Mouse (Mus musculus): ENCODE measurements at regions not wholly inside any gene's neighbourhood (a gene's known extent, or its start where the extent isn't known, plus 50 kb on each side); places are given as distances from the start of the nearest gene placed in this dataset.
"Not testable (repeated sequence)": the region's sequence is repeated elsewhere in the genome, so short reads cannot be mapped to it uniquely, and the experiment has no call there.

DNA sequence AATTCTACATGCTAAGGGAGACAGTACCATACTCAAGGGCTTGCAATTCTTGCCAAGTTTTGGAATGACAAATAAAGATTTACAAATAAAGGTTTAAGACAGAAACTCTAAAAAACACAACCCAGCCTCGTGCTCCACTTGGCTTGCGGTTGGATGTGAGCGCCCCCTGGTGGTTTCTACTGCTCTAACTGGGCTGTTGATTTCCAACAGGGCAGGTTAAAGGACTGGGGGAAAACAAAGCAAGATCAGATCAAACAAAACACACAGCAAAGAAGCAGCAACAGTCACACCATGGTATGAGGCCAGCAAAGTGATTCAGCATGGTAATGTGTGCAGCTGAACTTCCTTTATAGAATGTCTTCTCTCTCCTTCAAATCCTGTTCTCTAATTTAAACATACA lies 339.2 kb downstream of the Adam3 start:
- peak; percentile 18 for DNase-seq (ENCODE audit: low read depth, low spot score)

DNA sequence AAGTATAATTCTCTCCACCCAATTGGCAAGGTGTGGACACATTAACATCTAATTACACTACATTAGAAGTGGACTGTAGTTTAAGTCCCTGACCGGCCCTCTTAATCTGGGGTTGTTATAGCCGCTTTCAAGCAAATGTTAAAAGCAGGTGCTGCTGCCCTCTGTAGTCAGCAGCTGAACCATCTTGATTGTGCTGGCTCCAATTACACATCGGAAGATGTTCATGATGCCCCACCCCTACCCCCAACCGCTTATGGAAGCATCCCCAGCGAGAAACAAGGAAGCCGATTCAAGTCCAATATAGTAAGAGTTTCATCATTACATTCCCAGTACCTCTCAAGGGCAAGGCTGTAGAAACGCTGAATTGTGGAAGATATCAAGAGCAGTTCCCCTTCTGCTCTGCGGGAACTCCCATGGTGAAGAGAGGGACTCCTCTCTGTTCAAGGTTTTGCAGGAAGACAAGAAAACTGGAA lies 341.7 kb downstream of the Adam3 start:
- DNase-seq (ENCODE audit: low read depth, low spot score) = no peak

DNA sequence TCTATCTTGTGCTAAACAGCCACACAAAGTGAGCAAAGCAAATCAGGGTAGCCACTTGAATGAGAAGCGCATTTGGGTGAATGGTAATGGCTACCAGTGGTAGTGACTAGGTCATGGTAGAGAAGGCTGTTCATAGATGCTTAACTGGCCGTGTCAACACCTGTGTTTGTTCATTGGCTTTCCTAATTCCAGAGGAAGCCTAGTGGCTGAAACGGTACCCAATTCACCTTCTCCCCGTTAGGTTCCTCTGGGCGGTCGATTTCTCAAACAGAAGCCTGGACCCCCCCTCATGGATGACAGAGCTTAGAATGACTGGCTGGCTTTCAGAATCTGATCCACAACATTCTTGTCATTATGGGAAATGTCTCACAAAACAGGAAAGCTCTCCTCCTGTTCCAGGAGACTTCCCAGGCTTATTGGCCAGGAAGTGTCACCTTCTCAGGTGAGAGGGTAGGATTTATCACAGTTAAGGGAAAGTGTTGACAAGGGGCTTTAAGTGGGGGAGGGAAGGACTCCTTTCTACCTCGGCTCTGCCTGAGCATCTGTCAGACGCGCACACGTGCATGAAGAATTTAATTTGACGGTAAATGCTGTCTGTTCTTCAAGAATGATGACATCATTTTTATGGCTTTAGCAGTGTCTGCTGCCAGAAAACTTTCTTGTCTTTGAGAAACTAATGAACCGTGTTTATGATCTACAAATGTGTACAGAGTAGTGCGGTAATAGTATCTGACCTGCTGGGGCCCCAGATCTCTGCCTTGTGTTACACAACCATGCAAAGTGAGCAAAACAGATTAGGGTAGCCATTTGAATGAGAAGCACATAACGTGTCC lies 342.3 kb downstream of the Adam3 start:
- no peak for DNase-seq (ENCODE audit: low read depth, low spot score)

DNA sequence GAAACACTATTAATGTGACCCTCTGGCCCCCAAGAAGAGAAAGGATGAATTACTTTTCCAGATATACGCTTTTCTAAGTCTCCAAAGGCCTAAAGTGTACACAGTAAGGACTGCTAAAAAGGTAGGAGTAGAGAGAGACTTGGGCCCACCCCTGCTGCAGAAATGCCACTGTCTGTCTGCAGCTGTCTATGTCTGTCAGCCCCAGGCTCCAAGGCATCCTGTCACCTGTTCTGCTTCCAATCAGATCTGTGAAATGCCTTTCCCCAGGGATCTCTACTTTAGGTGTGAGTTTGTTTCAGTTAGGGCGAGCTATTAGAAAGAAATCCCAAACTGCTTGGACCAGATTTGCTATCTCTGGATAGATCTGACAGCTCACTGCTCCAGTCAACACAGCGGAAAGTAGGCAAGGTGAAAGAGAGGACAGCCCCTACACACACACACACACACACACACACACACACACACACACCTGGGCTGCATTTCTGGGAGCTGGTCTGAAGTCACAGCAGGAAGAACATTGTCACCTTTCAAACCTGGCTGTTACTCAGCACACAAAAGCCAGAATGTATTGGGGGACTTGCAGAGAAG lies 343.9 kb downstream of the Adam3 start:
- DNase-seq (ENCODE audit: low read depth, low spot score) = no peak

DNA sequence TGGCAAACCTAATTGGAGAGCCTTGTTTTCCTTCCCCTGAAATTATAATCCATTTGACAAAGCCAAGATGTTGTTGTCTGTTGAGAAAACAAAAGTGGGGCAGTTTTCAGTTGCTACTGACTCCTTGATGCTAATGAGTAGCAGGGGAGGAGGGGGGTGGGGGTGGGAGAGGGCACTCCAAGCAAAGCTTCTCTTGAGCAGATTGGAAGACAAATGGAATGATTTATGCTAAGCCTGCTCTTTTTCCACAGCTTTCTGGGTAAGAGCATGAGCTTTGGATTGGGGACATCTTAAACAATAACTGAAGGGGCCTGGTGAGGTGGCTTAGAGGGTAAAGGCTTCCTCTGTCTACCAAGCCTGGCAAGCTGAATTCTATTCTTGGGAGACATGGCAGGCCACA lies 347.6 kb downstream of the Adam3 start:
- no peak for DNase-seq (ENCODE audit: low read depth, low spot score)

DNA sequence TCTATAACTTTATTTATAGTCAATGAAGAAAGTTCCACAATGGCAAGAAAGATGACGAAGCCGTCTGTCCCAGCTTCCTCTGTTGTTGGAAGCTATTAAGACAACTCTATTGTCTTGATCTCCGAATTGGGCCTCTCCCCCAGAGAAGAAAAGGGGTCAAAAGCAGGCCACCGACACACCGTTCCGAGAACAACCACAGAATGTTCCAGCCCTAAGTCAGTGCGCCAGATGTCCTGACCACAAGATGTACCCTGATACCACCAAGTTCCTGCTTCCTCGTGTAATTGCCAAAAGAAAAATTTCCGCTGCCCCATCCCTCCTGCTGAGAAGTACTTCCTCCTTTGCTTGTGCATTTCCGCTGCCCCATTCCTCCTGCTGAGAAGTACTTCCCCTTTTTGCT lies 348.8 kb downstream of the Adam3 start:
- not testable (repeated sequence) for DNase-seq (ENCODE audit: low read depth, low spot score)

DNA sequence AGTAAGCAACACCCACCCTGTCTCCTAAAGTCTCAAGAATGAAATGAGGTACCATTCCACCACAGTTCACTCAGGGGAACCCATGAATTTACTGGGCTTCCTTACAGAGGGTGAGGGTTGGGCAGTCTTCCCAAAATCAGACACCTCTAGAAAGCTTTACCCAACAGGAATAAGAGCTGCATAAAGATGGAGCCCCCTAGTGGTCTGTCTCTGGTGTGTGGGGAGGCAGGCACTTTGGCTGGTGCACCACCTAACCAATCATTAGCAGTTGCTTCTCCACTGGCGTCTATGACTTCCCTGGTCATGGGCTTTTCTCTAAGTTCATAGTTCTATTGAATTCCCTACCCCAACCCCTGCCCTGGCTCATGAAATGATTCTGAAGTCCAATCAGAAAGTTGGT lies 351.1 kb downstream of the Adam3 start:
- DNase-seq (ENCODE audit: low read depth, low spot score) = no peak

DNA sequence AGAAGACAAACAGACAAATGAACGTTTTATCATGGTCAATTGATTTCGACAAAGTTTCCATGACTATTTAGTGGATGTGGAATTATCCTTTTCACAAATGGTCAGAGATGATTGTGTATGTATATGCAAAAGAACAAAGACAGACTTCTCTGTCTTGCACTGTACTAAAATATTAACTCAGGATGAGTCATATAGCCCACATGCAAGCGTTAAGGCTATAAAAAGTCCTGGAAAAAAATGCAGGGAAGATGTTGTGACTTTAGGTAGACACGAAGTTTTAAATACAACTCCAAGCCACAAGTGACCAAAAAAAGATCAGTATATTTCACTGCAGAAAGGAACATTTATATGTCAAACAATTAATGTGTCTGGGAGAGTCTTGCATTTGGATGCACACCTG lies 353.6 kb downstream of the Adam3 start:
- DNase-seq (ENCODE audit: low read depth, low spot score) = no peak

DNA sequence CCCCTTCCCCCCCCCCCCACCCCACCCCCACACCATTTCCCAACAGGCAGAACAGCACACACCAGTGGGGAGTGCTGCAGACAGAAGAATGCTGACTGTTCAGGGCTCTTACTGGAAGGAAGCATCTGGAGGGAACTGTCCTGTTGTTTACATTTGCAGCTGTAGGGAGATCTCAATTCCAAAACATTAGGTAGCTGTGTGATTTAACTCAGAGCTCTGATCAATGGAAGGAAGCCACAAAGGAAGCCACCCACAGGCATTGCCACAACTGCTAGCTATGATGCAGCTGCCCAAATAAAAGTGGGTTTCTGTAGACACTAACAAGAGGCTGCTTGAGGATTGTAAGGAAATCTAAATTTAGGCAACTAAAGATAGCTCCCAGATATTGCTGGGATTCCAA lies 359.7 kb downstream of the Adam3 start:
- DNase-seq (ENCODE audit: low read depth, low spot score) = no peak

DNA sequence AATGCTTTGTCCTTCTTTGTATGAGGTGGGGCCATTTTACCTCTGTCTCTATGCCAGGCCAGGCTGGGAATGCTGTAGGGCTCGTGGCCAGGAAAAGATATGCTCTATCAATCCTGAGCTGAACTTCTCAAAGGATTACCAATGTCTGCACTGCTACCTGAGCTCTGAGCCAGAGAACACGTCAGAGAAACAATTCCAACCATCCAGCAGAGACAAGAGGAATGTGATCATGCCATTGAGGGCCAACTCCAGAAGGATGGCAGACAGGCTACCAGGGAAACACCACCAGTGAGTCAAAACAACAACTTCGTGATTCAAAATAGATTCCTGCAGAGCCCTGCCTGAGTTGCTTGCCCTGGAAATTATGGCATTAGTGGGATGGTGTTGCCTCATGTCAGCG lies 361.0 kb downstream of the Adam3 start:
- no peak for DNase-seq (ENCODE audit: low read depth, low spot score)

DNA sequence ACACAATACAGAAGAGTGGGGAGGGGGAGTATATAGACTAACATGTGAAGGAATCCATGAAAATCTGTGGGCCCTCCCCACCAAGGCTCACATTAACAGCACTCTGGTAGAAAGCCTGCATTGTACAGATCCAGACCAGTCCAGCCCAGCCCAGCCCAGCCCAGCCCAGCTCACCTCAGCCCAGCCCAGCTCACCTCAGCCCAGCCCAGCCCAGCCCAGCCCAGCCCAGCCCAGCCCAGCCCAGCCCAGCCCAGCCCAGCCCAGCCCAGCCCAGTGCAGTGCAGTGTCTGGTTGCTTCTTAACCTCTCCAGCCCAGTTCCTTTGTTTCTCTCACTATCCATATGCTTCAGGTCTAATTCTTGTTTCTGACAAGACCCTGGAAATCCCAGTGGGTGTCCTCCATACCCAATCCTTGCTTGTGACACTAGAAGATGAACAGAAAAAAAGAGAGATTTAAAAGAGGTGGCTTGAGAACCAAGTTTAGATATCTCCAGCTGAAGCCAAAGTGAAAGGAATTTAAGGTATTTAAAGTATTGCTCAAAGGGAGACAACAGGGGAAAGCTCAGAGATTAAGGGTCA lies 366.5 kb downstream of the Adam3 start:
- DNase-seq (ENCODE audit: low read depth, low spot score) = no peak

DNA sequence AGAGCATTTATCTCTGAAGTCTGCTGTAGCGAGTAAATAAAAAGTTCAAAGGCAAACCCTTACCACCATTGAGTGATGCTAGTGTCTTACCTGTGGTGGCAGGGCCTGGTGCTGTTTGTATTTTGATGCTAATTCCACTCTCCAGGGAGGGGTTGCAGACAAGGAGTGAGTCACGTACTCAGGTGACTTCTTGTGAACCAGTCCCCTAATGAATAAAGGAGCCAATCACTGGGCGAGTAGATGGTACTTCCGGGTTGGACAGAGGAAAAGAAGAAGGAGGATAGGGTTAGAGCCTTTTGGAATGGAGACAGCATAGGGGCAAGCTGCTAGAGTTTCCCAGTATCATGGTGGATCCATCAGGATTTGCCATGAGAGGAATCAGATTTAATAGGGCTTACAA lies 370.5 kb downstream of the Adam3 start:
- DNase-seq (ENCODE audit: low read depth, low spot score) = no peak

DNA sequence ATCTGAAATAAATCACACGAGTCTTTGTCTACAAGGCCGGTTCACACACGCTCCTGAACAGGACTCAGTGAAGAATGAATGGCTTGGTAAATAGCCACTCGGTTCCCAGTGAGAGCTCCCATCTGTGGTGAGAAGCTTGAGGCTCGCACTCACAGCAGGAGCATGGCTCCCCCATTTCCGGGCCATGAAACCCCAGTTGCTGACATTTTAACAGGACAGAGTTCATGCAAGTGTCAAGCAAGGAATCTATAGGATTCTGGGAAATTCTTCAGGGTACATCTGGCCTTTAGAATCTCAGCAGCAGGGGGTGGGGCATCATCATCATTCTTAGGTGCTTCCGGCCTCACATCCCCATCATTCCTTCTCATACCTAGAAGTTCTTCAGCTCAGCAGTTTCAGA lies 371.8 kb downstream of the Adam3 start:
- DNase-seq (ENCODE audit: low read depth, low spot score) = no peak

DNA sequence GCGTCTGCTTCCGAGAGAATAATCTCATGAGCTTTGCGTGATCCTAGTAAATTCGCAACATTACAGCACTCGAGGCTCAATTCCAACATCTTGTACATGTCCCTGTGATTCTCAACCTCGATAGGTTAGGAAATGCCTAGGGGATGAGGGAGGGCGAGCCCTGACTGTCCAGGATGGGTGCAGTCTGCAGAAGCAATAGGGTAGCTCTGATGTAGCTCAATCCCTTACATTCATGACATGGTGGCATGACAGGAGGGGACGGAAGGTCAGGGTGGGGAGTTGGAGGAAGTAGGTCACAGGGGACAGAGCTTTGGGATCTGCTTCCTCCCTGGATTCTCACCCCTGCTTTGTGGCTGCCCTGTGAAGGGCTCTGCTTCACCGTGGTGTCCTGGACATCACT lies 373.3 kb downstream of the Adam3 start:
- no peak for DNase-seq (ENCODE audit: low read depth, low spot score)

DNA sequence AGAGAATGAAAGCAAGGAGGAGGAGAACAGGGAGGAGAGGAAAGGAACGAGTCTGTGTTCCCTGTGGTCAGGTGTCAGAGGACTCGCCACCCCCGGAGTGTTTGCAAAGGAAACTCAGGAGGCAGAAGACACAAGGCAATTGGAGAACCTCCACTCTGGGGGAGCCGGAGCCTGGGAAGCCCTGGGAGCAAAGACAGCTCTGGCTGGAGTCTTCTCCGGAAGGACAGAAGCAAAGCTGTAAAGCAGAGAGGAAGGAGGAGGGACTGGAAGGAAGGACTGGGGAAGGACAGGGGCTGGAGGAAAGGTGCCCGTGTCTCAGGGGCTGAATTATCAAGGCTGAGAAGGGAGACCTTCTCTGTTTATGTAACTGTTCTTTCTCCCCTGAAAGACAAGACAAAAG lies 373.9 kb downstream of the Adam3 start:
- DNase-seq (ENCODE audit: low read depth, low spot score) = no peak

DNA sequence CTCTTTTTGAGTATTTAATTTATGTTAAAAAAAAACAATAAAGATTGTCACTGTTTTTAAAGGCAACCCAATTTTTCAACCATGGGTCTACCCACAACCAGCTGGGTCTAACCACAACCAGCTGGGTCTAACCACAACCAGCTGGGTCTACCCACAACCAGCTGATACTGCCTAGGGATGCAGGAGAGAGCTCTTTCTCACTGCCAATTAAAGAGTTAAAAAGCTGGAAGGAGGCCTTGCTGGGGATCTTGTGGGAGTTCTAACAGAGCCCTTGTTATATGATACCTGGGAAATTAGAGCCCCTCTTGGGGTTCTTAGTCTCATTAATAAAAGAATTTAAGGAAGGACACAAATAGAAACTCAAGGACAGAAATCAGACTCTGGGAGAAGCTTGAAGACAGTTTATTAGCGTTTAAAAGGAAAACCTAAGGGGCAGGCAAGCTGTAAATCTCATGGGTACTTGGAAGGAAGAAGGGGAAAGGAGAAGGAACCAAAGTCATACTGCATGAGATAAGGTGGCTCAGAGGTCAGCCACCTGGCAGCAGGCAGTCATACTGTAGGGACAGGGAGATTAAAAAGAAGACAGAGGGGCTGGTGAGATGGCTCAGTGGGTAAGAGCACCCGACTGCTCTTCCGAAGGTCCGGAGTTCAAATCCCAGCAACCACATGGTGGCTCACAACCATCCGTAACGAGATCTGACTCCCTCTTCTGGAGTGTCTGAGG lies 379.1 kb downstream of the Adam3 start:
- DNase-seq (ENCODE audit: low read depth, low spot score) = no peak

DNA sequence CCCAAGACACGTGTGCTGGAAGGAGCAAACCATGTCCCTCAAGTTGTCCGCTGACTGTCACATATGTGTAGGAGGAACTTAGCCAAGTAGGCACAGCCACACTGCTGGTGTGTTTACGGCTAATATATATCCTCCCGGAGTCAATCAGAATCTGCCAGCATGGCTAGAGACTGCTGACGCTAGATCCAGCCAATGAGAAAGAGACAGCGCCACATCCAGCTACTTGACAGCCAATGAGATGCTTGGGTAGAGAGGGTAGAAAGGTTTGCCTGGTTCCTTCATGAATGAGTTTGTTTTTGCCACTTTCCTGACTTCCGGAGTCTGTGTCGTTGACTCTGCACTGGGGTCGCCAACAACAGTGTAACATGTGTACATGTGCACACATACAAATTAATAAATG lies 387.0 kb downstream of the Adam3 start:
- no peak for DNase-seq (ENCODE audit: low read depth, low spot score)

DNA sequence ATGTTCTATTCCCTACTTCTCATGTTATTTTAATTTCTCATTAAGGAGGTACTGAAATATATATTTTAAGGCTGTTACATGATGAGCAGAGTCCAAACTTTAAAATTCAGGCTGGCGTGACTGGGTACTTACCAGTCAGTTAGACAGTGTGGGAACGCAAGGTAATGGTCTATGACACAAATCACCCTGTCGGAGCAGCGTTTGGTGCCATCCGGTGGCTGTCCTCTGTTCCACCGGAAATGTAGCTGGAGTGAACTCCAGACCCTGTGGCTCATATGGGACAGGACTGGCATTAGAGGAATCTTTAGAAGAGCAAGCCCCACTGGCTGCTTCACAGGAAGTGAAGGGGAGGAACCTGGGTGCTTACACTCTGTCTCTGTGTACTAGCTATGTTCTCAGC lies 388.0 kb downstream of the Adam3 start:
- no peak for DNase-seq (ENCODE audit: low read depth, low spot score)

DNA sequence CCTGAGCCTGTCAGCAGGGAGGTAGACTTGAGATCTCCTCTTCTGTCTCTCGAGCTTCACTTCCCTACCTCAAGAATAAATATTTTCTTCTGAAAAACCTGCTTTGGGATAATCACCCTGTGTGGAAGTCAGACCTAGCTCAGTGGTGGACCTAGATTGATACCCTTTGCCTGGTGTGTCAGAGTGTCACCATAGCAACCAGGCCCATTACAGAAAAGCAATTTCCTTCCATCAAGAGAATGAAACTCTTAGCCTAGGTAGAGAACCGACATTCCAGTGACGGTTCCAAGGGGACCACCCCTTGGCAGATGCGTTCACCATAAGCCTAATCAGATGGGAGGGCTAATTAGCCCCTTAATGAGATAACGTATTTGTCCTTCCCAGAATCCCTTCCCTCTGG lies 389.9 kb downstream of the Adam3 start:
- DNase-seq (ENCODE audit: low read depth, low spot score) = no peak

DNA sequence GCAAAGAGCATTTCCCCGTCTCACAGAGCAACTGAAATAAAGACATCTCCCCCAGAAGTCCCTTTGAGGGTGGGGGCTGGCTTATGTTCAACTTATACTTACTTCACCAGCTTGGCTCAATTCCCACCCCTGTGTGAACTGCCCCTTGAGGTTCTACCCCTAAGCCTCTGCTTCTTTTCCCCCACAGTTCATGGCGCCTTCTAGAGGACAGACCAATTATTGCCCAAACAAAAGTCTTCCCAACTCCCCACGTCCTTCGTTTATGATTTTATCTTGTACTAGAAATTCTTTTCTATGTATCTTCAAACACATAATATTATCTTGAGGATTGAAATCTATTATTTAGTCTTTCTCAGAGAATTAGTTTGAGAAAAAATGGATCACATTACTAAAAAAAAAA lies 391.9 kb downstream of the Adam3 start:
- no peak for DNase-seq (ENCODE audit: low read depth, low spot score)

DNA sequence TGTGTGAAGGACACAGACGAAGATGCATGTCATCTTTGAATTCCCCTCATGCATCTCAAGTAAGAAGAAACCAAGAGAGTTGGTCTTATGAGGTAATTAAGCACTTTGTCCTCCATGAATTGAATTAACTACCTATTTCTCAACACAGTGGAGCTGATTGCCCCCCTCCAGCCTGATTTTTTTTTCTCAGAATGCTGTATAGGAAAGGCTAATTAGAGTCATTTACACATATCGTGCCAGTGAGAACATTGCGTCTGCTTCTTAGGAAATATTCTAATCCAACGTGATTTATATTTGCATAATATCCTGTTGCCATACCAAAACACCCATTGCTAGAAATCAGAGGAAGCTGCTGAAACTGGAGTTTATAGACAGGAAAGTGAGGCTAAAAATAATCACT lies 414.8 kb downstream of the Adam3 start:
- DNase-seq (ENCODE audit: low read depth, low spot score) = no peak

DNA sequence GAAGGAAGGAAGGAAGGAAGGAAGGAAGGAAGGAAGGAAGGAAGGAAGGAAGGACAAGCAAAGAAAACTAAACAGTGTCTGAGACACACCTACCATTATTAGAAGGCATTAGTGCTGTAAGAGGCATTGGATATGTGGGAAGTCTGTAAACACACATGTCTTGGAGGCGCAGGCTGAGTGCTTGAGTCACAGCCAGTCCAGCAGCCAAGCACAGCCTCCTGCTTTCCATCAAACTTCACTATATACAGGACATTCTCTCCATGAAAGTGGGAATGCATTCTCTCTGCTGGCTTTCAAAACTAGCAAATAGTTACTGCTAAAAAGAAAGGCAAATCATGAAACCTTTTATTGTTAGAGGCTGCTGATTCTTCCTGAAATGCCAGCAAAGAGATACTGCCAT lies 431.1 kb downstream of the Adam3 start:
- no peak for DNase-seq (ENCODE audit: low read depth, low spot score)

All from A20 (cell line).